Mouse (Mus musculus) lung, adult 2 months (tissue): ENCODE results near the gene Sipa1l2.

Experiments
- CTCF ChIP-seq: fragments of 200-500 bp; IDR thresholded peaks from 2 replicates; pipeline ENCODE4 v1.5.1; 2011; ENCODE audit warnings: mild to moderate bottlenecking, low read length, control low read depth; ENCODE audit not compliant: insufficient read depth
- POLR2A ChIP-seq: fragments of 200-500 bp; IDR thresholded peaks from 2 replicates; pipeline ENCODE4 v1.6.1; 2011; ENCODE audit warnings: low read depth, mild to moderate bottlenecking, control low read depth, low read length, borderline replicate concordance; ENCODE audit errors: extremely low read depth

DNA sequence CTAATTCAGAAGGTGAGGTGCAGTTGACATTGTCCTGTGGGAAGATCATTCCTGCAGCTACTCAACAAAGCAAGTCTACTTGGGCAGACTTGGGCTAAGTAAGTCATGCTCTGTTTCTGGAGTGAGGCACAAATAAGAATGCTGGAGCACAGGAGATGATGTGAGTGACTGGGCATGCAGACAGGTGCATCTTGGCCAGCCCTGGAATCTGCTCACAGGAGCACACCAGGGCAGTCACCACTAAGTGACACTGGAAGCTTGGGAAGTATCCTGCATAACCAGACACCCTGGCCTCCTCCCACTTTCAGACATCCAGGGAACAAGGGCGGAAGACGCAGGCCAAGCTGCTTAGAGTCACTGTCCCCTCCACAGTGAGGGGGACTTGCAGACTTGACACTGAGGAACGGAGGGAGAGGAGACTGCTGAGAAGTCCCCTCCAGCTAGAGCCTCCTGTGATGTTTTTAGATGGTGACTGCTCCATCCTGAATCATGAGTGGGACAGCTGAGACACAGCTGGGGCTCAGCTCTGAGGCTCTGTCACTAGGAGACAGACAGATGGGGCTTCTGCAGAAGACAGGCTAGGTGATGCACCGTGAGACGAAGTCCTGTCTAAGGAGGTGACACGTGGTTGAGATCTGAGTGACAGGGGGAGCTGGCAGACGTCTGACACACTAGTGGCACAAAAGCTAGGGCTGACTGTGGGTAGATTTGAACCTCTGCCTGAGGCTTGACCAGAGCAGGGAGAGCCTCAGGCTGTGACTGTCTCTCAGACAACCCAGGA is 134.1 kb downstream of the Sipa1l2 start:
- TF ChIP-seq CTCF: no peak
- no peak for TF ChIP-seq POLR2A
